Mouse (Mus musculus): ENCODE measurements at regions not wholly inside any gene's neighbourhood (a gene's known extent, or its start where the extent isn't known, plus 50 kb on each side); places are given as distances from the start of the nearest gene placed in this dataset.

GRCm38 (mm10) chr12:69101965-69102364 lies 57.0 kb downstream of the Rps29 start:
- TF ChIP-seq CTCF (IDR thresholded peaks at IDR 0.05; ENCODE audit: borderline replicate concordance, extremely low read depth, insufficient read depth, insufficient read length) (no peak), POLR2A (IDR thresholded peaks at IDR 0.05; ENCODE audit: borderline replicate concordance, extremely low read depth, insufficient read depth, insufficient read length, poor library complexity, severe bottlenecking) (no peak)
- no peak for DNase-seq (ENCODE audit: low read depth)

- no peak for DNase-seq (ENCODE audit: low read depth)
- TF ChIP-seq CTCF (IDR thresholded peaks at IDR 0.05; ENCODE audit: borderline replicate concordance, extremely low read depth, insufficient read depth, insufficient read length) (no peak), POLR2A (IDR thresholded peaks at IDR 0.05; ENCODE audit: borderline replicate concordance, extremely low read depth, insufficient read depth, insufficient read length, poor library complexity, severe bottlenecking) (no peak)
These were observed 64.1 kb downstream of the Rps29 start for GRCm38 (mm10) chr12:69094856-69095255.

GRCm38 (mm10) chr12:69093073-69093797 lies 65.8 kb downstream of the Rps29 start:
- peak; percentile 31 for DNase-seq (ENCODE audit: low read depth)
- TF ChIP-seq CTCF (IDR thresholded peaks at IDR 0.05; ENCODE audit: borderline replicate concordance, extremely low read depth, insufficient read depth, insufficient read length), result peak; percentile 48; the same call in 1 of the 2 replicates
- no peak for TF ChIP-seq POLR2A (IDR thresholded peaks at IDR 0.05; ENCODE audit: borderline replicate concordance, extremely low read depth, insufficient read depth, insufficient read length, poor library complexity, severe bottlenecking)

- DNase-seq (ENCODE audit: low read depth), result peak; percentile 90
These were observed 70.9 kb downstream of the Rps29 start for GRCm38 (mm10) chr12:69087928-69088609.

GRCm38 (mm10) chr12:69085522-69086179 lies 73.3 kb downstream of the Rps29 start:
- TF ChIP-seq POLR2A (IDR thresholded peaks at IDR 0.05; ENCODE audit: borderline replicate concordance, extremely low read depth, insufficient read depth, insufficient read length, poor library complexity, severe bottlenecking) (no peak), CTCF (IDR thresholded peaks at IDR 0.05; ENCODE audit: borderline replicate concordance, extremely low read depth, insufficient read depth, insufficient read length) (no peak)
- DNase-seq (ENCODE audit: low read depth), result peak; percentile 41

More at GRCm38 (mm10) chr12:69087928-69088609, 70.9 kb downstream of the Rps29 start:
- TF ChIP-seq POLR2A (IDR thresholded peaks at IDR 0.05; ENCODE audit: borderline replicate concordance, extremely low read depth, insufficient read depth, insufficient read length, poor library complexity, severe bottlenecking) (no peak), CTCF (IDR thresholded peaks at IDR 0.05; ENCODE audit: borderline replicate concordance, extremely low read depth, insufficient read depth, insufficient read length) (peak; percentile 56)

GRCm38 (mm10) chr12:69084656-69085055 lies 74.3 kb downstream of the Rps29 start:
- DNase-seq (ENCODE audit: low read depth), result no peak
- TF ChIP-seq POLR2A (IDR thresholded peaks at IDR 0.05; ENCODE audit: borderline replicate concordance, extremely low read depth, insufficient read depth, insufficient read length, poor library complexity, severe bottlenecking) (no peak), CTCF (IDR thresholded peaks at IDR 0.05; ENCODE audit: borderline replicate concordance, extremely low read depth, insufficient read depth, insufficient read length) (no peak)

GRCm38 (mm10) chr12:69082051-69082450 lies 76.9 kb downstream of the Rps29 start:
- DNase-seq (ENCODE audit: low read depth), result peak; percentile 24

GRCm38 (mm10) chr12:69039553-69039952 lies 119.4 kb downstream of the Rps29 start:
- no peak for DNase-seq (ENCODE audit: low read depth)
- no peak for TF ChIP-seq POLR2A (IDR thresholded peaks at IDR 0.05; ENCODE audit: borderline replicate concordance, extremely low read depth, insufficient read depth, insufficient read length, poor library complexity, severe bottlenecking)
- TF ChIP-seq CTCF (IDR thresholded peaks at IDR 0.05; ENCODE audit: borderline replicate concordance, extremely low read depth, insufficient read depth, insufficient read length), result no peak

More at GRCm38 (mm10) chr12:69082051-69082450, 76.9 kb downstream of the Rps29 start:
- TF ChIP-seq CTCF (IDR thresholded peaks at IDR 0.05; ENCODE audit: borderline replicate concordance, extremely low read depth, insufficient read depth, insufficient read length) (no peak), POLR2A (IDR thresholded peaks at IDR 0.05; ENCODE audit: borderline replicate concordance, extremely low read depth, insufficient read depth, insufficient read length, poor library complexity, severe bottlenecking) (no peak)

- TF ChIP-seq POLR2A (IDR thresholded peaks at IDR 0.05; ENCODE audit: borderline replicate concordance, extremely low read depth, insufficient read depth, insufficient read length, poor library complexity, severe bottlenecking), result no peak
- TF ChIP-seq CTCF (IDR thresholded peaks at IDR 0.05; ENCODE audit: borderline replicate concordance, extremely low read depth, insufficient read depth, insufficient read length), result no peak
- DNase-seq (ENCODE audit: low read depth), result peak; percentile 34
These were observed 135.4 kb downstream of the Rps29 start for GRCm38 (mm10) chr12:69023594-69023993.

GRCm38 (mm10) chr12:69016705-69017306 lies 142.2 kb downstream of the Rps29 start:
- peak; percentile 63 for DNase-seq (ENCODE audit: low read depth)
- TF ChIP-seq CTCF (IDR thresholded peaks at IDR 0.05; ENCODE audit: borderline replicate concordance, extremely low read depth, insufficient read depth, insufficient read length) (no peak), POLR2A (IDR thresholded peaks at IDR 0.05; ENCODE audit: borderline replicate concordance, extremely low read depth, insufficient read depth, insufficient read length, poor library complexity, severe bottlenecking) (no peak)

GRCm38 (mm10) chr12:69005141-69005540 lies 153.8 kb downstream of the Rps29 start:
- TF ChIP-seq POLR2A (IDR thresholded peaks at IDR 0.05; ENCODE audit: borderline replicate concordance, extremely low read depth, insufficient read depth, insufficient read length, poor library complexity, severe bottlenecking) (no peak), CTCF (IDR thresholded peaks at IDR 0.05; ENCODE audit: borderline replicate concordance, extremely low read depth, insufficient read depth, insufficient read length) (no peak)
- DNase-seq (ENCODE audit: low read depth), result no peak

Measured in brain, embryonic 14.5 days (tissue).